Mouse (Mus musculus) lung, postnatal 36 days (tissue): ENCODE data around the gene Pik3r3.

ENCODE experiments used
- DNase-seq: peaks from one replicate; pipeline ENCODE4 v3.0.0; 2022; ENCODE audit warnings: mixed read lengths

Pik3r3 gene

DNA sequence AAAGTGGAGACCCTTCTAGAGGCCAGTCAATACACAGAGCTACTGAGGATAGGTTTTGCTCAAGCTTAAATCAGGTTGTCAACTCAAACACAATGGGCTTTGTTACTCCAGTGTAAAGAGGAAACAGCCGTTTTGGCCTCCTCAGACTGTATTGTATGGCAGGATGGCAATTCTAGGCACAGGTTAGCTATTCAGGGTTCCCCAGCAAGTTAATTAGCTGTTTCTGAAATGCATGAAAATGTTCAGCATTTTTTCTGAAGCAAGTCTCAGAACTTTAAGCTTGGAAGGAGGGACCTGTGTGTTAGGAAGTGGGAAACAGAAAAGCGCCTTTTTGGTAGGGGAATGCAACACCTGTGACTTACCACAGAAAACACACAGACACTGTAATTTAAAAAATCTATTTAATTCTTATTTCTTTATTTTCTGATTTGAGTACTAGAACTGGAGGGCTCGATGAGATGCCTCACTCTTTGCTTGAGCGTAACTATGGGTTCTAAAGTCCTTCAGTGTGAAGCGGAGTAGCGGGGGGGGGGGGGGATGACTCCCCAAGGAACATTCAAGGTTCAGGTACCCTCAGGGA is 1.3 kb upstream of the Pik3r3 start:
- peak; percentile 6 for DNase-seq

GRCm38 (mm10) chr4:116220780-116221139 is 658 bp upstream of the Pik3r3 start:
- no peak for DNase-seq

DNA sequence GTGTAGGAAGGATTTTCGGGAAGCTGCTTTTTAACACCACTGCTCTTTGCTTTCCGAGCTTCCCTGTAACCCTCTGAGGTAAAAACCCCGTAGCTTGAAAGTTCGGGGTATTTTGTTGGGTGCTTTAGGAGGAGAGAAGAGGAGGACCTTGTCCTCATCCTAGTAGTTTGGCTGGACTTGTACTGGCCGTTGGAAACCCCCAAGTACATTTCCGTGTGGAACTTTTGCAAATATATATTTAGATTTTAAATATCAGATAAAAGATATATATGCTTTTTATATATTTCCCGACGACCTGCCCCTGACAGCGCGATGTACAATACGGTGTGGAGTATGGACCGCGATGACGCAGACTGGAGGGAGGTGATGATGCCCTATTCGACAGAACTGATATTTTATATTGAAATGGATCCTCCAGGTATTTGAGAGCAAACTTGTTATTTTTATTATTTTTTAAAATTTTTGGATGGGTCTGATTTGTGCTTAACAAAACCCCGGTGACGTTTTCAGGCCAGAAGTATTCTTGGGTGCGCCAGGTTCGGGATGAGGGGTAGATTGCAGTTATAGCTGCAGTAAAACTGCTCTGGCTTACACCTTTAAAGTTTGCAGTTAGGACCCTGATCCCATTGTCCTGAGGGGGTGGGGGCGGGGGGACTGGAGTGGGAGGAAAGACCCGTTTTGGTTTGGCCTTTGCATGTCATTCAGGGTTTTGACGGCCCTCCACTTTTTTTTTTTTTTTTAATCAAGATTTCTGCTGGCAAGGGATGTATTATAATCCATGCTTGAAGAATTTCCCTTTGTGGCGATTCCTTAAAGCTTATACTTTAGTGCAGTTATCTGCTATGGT is 801 bp downstream of the Pik3r3 start:
- peak; percentile 27 for DNase-seq

- DNase-seq: no peak
Measured at GRCm38 (mm10) chr4:116222843-116223119, 1.4 kb downstream of the Pik3r3 start.

DNA sequence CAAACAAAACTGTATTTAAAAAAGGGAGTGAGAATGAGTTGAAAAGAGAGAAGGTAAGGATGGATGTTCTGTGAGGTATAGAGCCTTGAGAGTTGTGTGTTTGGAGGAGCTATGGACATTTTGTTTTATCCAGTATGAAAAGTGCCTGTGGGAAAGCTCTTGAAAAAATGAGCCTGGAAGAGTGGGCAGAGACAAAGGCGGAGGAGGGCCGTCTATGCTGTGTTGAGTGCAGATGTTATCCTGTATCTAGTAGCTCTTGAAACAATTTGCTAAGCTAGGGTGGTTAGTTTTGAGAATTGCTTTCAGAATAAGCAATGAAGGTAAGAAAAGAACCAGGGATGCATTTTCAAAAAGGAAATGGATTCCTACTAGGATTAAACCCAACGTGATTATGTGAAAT is 22.0 kb downstream of the Pik3r3 start:
- no peak for DNase-seq

GRCm38 (mm10) chr4:116244240-116244639 is 22.8 kb downstream of the Pik3r3 start:
- DNase-seq: no peak

DNA sequence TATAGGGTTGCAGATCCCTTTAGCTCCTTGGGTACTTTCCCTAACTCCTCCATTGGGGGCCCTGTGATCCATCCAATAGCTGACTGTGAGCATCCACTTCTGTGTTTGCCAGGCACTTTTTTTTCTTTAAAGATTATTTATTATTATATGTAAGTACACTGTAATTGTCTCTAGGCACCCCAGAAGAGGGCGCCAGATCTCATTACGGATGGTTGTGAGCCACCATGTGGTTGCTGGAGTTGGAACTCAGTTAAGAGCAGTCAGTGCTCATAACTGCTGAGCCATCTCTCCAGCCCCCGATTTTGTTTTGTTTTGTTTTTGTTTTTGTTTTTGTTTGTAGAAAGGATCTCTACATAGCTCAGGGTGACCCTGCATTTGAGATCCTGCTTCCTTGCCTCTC is 24.5 kb downstream of the Pik3r3 start:
- peak; percentile 77 for DNase-seq

DNA sequence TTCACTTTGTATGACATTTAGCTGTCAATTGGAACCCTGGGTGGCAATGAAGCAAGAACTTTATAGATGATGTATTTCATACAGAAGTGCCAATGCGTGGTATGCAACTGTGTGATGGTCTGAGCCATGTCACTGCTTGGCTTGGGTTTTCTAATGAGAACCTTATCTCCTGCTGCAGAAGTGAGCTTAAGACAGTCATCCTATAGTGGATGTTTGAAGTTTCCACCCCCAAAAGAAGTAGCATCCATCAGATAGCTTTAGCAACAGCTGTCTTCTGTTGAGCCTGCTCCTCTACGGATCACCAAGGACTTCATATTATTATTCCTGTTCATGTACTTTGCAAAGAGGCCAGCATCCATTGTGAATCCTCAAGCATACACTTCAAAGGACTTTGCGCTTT is 28.6 kb downstream of the Pik3r3 start:
- no peak for DNase-seq

DNA sequence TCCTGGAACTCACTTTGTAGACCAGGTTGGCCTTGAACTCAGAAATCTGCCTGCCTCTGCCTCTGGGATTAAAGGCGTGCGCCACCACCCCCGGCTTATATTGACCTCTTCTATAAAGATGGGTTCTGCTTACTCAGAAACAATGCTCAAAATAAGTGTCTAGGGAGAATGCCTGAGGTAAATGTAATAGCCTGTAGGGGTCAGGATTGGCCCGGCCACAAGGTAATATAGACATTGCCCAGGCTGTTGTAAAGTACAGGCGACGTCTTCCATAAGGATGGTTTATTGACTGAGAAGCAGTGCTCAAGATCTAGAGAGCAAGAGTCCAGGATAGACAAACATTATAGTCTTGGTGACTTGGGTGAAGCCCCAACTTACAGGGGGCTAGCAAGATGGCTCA is 46.8 kb downstream of the Pik3r3 start:
- DNase-seq: no peak

GRCm38 (mm10) chr4:116282211-116282610 is 60.8 kb downstream of the Pik3r3 start:
- peak; percentile 42 for DNase-seq

DNA sequence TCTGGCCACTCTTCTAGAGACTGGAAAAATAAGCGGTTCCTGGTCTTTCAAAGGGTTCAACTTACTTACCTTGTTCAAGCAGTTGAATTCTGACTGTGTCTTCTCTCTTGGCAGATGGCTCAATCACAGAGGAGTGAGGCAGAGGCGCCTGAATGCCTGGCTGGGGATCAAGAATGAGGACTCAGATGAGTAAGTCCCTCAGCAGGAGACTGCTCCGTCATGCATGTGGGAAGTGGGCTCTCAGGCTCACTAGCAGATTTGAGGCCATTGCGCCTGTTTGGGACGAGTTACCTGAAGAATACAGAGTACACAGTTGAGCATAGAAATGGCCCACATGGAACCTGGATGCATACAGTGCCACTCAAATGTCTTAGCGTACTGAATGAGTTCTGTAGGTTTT is 70.1 kb downstream of the Pik3r3 start:
- DNase-seq: no peak

GRCm38 (mm10) chr4:116293296-116293695 is 71.9 kb downstream of the Pik3r3 start:
- no peak for DNase-seq

DNA sequence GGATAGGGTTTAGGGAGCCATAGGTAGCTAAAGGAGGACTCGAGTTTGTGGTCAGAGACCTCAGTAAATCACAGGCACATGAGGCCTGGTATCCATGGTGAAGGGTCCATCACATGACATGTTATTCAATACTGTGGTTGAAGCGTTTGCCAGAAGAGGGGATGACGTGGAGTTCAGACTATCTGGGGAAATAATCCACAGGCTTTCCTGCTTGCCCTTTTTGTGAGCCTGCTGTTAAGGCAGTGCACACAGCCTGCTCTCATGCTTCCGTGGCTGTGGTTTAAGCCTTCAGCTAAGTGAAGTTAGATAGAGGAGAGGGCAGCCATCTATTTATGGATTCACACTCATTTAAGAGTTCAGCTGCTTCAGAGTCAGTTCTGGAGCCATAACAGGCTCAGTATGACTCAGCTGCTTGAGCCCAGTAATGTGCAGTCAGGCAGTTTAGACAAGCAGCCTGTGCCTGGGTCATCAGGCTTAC is 79.5 kb downstream of the Pik3r3 start:
- peak; percentile 56 for DNase-seq

DNA sequence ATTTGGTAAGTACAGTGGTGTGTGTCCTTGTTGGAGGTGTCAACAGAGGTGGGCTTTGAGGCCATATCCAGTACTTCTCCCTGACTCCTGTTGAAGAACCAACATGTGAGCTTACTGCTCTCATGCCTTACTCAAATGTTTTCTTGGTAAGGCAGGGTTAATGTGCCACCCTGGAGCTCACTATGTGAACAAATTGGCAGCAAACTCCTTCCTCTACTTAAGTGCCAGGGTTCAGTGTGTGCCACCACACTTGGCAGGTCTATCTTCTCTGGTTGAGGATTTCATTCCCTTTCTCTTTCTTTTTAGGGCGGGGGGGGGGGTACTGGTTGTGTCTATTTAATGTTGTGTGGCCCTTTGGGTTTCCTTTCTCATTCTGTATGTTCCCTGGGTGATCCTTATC is 83.1 kb downstream of the Pik3r3 start:
- no peak for DNase-seq

GRCm38 (mm10) chr4:116317575-116317974 is 96.2 kb downstream of the Pik3r3 start:
- no peak for DNase-seq

DNA sequence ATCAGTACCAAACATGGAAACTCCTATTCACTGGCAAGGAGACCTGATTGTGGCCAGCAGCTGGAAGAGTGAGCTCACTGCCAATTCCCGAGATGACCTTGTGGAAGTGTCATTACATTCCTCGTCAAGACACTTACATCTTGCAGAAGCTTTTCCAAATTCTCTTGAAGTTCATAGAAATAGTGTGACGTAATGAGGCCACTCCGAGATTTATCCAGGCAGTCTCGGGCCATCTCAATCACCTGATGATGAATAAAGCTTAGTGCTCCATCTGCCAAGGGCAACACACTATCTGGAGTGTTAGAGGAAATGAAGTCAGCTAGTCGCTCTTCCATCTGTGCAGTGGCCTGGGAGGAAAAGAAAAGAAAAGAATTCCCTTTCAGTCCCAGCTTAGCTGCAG is 100.7 kb downstream of the Pik3r3 start:
- DNase-seq: peak; percentile 42

DNA sequence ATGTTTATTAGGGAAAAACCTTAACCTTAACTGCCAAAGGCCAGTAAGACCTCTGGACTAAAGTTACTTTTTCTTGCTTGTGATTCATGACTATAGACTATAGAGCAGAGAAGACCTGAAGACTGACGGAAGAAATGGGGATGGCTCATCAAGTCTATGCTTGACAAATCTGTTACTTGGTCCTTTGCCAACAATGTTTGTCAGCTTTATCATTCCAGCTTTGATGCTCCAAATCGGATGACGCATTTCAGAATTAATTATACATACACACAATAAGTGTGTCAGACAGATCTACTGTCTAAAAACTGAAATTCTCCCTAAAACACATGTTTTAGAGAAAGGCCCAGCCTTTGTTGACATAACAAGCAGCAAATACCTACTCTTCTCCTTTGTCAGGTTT is 107.8 kb downstream of the Pik3r3 start:
- no peak for DNase-seq

GRCm38 (mm10) chr4:116336294-116336693 is 114.9 kb downstream of the Pik3r3 start:
- no peak for DNase-seq

GRCm38 (mm10) chr4:116342119-116342518 is 120.7 kb downstream of the Pik3r3 start:
- DNase-seq: peak; percentile 86

DNA sequence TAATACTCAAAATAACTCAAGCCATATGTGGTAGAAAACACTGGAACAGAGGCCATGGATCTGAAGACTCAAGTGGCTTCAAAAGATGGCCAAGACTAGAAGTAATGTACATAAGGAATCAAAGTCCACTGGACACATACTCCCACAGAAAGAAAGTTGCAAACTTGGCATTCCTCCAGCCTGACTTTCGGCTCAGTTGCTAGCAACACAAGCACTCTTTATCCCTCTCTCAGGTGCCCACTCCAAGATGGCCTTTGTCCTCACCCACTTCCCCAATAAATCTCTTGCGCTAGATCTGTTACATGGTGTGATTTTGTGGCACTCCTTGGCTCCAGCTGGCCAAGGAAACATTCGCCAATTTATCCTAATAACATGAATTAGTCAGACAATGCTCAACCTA is 131.1 kb downstream of the Pik3r3 start:
- peak; percentile 30 for DNase-seq
